Mouse (Mus musculus): ENCODE measurements around the gene Nup35. TPM values are rescaled to one million over a fixed set of nuclear protein-coding genes. Genes with fewer than 3 reads are reported as not detected.

Gene Nup35
- total RNA-seq (2014; rRNA removed) (48.1 and 62.8 TPM in 2 replicates), polyA plus RNA-seq (2015; fragmentation: Nextera tagmentation; extraction: Ambion mirVana) (34.4 and 36.7 TPM in 2 replicates)

- Histone ChIP-seq H3K9me3 (ENCODE audit: low read length) (no peaks in the 10 kb centered on the region), H3K4me2 (ENCODE audit: low read depth, low read length, poor library complexity, severe bottlenecking) (peak within 1 kb of the TSS; percentile 65), H3K4me3 (ENCODE audit: low read depth, low read length) (peak within 1 kb of the TSS; percentile 60), H3K4me1 (ENCODE audit: insufficient read depth, low read length) (peaks cover 3% of the 10 kb centered on the region; the same call in 1 of the 2 replicates), H3K27me3 (ENCODE audit: insufficient read depth, low read length) (no peaks in the 10 kb centered on the region), H3K27ac (ENCODE audit: low read depth, low read length) (peak within 1 kb of the TSS; percentile 71), H3K9ac (replicated peaks; ENCODE audit: low read length, poor library complexity, severe bottlenecking) (peak within 1 kb of the TSS; percentile 75), H3K36me3 (ENCODE audit: insufficient read depth, low read length) (no peaks in the 10 kb centered on the region)
- peak; percentile 98 for ATAC-seq (ENCODE audit: low FRiP score)
- peak; percentile 97 for DNase-seq (ENCODE audit: low spot score)
- no peak for TF ChIP-seq CTCF (IDR thresholded peaks at IDR 0.05)
- whole genome bisulfite sequencing: 3% methylated on average over 21 of the region's 21 CpGs
Observed at GRCm38 (mm10) chr2:80616854-80617737, at the start of gene Nup35, which contains the start of gene Dusp19. Gene Nup35, plus strand, starts transcription at chr2:80617236. Gene Dusp19, plus strand, starts transcription at chr2:80617045.

- Histone ChIP-seq H3K4me2 (ENCODE audit: low read depth, low read length, poor library complexity, severe bottlenecking) (no peak overlapping the region), H3K27me3 (ENCODE audit: insufficient read depth, low read length) (no peaks in the 10 kb centered on the region), H3K27ac (ENCODE audit: low read depth, low read length) (no peak overlapping the region), H3K4me3 (ENCODE audit: low read depth, low read length) (no peak overlapping the region), H3K36me3 (ENCODE audit: insufficient read depth, low read length) (no peaks in the 10 kb centered on the region), H3K4me1 (ENCODE audit: insufficient read depth, low read length) (no peaks in the 10 kb centered on the region), H3K9ac (replicated peaks; ENCODE audit: low read length, poor library complexity, severe bottlenecking) (no peak overlapping the region), H3K9me3 (ENCODE audit: low read length) (no peaks in the 10 kb centered on the region)
- TF ChIP-seq CTCF (IDR thresholded peaks at IDR 0.05): no peak
- ATAC-seq (ENCODE audit: low FRiP score): no peak
- WGBS: 92% methylated on average over 4 of the region's 4 CpGs
- DNase-seq (ENCODE audit: low spot score): no peak
Observed at GRCm38 (mm10) chr2:80567411-80567810, 49.6 kb upstream of the Nup35 start.

DNA sequence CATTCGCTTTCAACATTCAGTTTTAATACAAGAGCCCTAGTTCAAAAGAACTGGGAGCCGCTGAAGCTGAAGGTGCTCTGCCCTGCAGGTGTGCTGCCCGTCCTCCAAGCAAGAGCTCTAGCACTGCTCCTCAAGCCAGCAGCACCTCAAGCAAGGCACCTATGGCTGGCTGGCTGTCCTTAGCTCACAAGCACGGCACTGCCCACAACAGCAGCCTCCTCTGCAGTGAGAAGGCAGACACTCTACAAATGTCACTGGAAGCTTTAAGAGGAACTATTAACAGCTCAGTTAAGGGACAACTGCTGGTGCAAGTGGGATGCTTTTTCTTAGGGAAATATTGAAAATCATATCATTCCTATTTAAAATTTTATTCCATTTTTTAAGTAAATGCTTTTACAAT, 46.4 kb upstream of the Nup35 start:
- H3K27ac ChIP-seq (ENCODE audit: low read depth, low read length): no peak overlapping the region
- ATAC-seq (ENCODE audit: low FRiP score): no peak
- H3K4me3 ChIP-seq (ENCODE audit: low read depth, low read length): no peak overlapping the region
- no peak overlapping the region for H3K9ac ChIP-seq (replicated peaks; ENCODE audit: low read length, poor library complexity, severe bottlenecking)
- no peak for DNase-seq (ENCODE audit: low spot score)
- WGBS: 71% methylated on average over 4 of the region's 4 CpGs
- no peaks in the 10 kb centered on the region for H3K27me3 ChIP-seq (ENCODE audit: insufficient read depth, low read length)
- H3K4me2 ChIP-seq (ENCODE audit: low read depth, low read length, poor library complexity, severe bottlenecking): no peak overlapping the region
- H3K4me1 ChIP-seq (ENCODE audit: insufficient read depth, low read length): no peaks in the 10 kb centered on the region
- no peaks in the 10 kb centered on the region for H3K36me3 ChIP-seq (ENCODE audit: insufficient read depth, low read length)
- no peak for TF ChIP-seq CTCF (IDR thresholded peaks at IDR 0.05)
- no peaks in the 10 kb centered on the region for H3K9me3 ChIP-seq (ENCODE audit: low read length)

DNA sequence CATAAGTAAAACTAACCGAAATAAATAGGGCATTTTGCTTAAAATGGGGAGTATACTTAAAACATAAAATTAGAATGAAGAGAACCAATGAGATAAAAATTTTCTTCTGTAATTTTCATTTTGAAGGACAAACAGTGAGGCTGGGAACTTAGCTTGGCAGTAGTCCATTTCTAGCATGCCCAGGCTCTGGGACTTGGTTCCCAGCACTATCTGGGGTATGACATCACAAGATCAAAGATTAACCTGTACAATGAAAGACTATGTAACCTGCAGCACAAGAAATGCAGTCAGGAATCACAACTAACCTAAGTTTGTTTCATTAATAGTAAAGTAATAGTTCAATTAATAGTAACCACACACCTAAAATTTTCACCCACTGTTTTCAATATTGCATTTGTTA, 39.8 kb upstream of the Nup35 start:
- Histone ChIP-seq H3K4me3 (ENCODE audit: low read depth, low read length) (no peak overlapping the region), H3K4me2 (ENCODE audit: low read depth, low read length, poor library complexity, severe bottlenecking) (no peak overlapping the region), H3K9ac (replicated peaks; ENCODE audit: low read length, poor library complexity, severe bottlenecking) (no peak overlapping the region), H3K36me3 (ENCODE audit: insufficient read depth, low read length) (no peaks in the 10 kb centered on the region), H3K9me3 (ENCODE audit: low read length) (no peaks in the 10 kb centered on the region), H3K27me3 (ENCODE audit: insufficient read depth, low read length) (no peaks in the 10 kb centered on the region), H3K4me1 (ENCODE audit: insufficient read depth, low read length) (peaks cover 10% of the 10 kb centered on the region), H3K27ac (ENCODE audit: low read depth, low read length) (no peak overlapping the region)
- no peak for ATAC-seq (ENCODE audit: low FRiP score)
- 92% methylated on average over 1 of the region's 1 CpGs for WGBS
- no peak for TF ChIP-seq CTCF (IDR thresholded peaks at IDR 0.05)
- DNase-seq (ENCODE audit: low spot score): no peak

GRCm38 (mm10) chr2:80579253-80579891, 37.7 kb upstream of the Nup35 start:
- H3K4me1 ChIP-seq (ENCODE audit: insufficient read depth, low read length): peaks cover 10% of the 10 kb centered on the region
- peak overlapping the region; percentile 60 for H3K4me2 ChIP-seq (ENCODE audit: low read depth, low read length, poor library complexity, severe bottlenecking)
- peak overlapping the region; percentile 97 for H3K4me3 ChIP-seq (ENCODE audit: low read depth, low read length)
- H3K9me3 ChIP-seq (ENCODE audit: low read length): no peaks in the 10 kb centered on the region
- no peak overlapping the region for H3K27ac ChIP-seq (ENCODE audit: low read depth, low read length)
- WGBS: 40% methylated on average over 6 of the region's 6 CpGs
- H3K36me3 ChIP-seq (ENCODE audit: insufficient read depth, low read length): no peaks in the 10 kb centered on the region
- H3K27me3 ChIP-seq (ENCODE audit: insufficient read depth, low read length): no peaks in the 10 kb centered on the region
- no peak for TF ChIP-seq CTCF (IDR thresholded peaks at IDR 0.05)
- DNase-seq (ENCODE audit: low spot score): no peak
- no peak for ATAC-seq (ENCODE audit: low FRiP score)
- H3K9ac ChIP-seq (replicated peaks; ENCODE audit: low read length, poor library complexity, severe bottlenecking): 0 out of 2 replicates have a peak overlapping the region, but pooled peaks have one; percentile 19
